In the genomic region with DNA sequence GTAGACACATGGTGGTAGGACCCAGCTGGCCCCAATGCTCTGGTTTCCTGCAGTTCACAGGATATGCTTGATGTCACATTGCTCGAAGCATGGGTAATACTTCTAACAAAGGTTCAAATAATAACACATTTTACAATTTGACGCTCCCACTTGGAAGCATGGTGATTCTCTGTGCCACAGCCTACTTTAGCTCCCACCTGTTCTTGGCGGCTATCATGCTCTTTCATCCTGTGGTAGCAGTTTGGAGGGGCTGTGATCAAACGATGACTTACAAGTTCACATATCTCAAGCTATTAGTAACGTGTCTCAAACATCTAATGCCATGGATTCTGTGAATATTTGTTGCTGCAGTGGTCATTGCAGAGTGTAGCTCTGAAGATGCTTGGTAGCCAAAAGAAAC, we compare ENCODE assay signal across 11 mouse cellular contexts.
DNase-seq lines count a peak whose midpoint lies in the region; ATAC-seq lines count a peak whose summit lies in the region.
"Had no signal": no experiment of that assay in that cellular context is flagged by ENCODE, and none has a peak within 500 bp of the region (broad histone marks: within the 10 kb centered on the region; RNA-seq: fewer than 3 reads in every experiment).

No protein-coding gene starts in this region.

- peaks cover 68% of the 10 kb centered on the region for H3K4me1 ChIP-seq in kidney, embryonic 16.5 days (ENCODE audit: insufficient read depth, low read length)
- peaks cover 45% of the 10 kb centered on the region for H3K4me1 ChIP-seq in brown adipose tissue, adult 24 weeks (ENCODE audit: control insufficient read depth, insufficient read depth, insufficient read length, low read length)
- peaks cover 95% of the 10 kb centered on the region for H3K4me1 ChIP-seq in limb, embryonic 13.5 days

- H3K27me3 ChIP-seq in kidney, embryonic 16.5 days (ENCODE audit: insufficient read depth, low read length) = no peaks in the 10 kb centered on the region
- H3K27me3 ChIP-seq in limb, embryonic 13.5 days = no peaks in the 10 kb centered on the region
- H3K27me3 ChIP-seq: forebrain, embryonic 15.5 days had no signal

- ATAC-seq in kidney, embryonic 16.5 days (ENCODE audit: low FRiP score, low TSS enrichment) = no peak
- ATAC-seq in CD4-positive, CD25-positive, alpha-beta regulatory T cell, adult 4 months = peak; percentile 36
- ATAC-seq in limb, embryonic 13.5 days (ENCODE audit: low FRiP score, low read depth) = no peak
- ATAC-seq: forebrain, embryonic 15.5 days had no signal

- 0 out of 2 replicates have a peak, but pooled peaks cover 6% of the 10 kb centered on the region for H3K36me3 ChIP-seq in kidney, embryonic 16.5 days (ENCODE audit: insufficient read depth, low read length)
- H3K36me3 ChIP-seq in limb, embryonic 13.5 days = peaks cover 14% of the 10 kb centered on the region
- H3K36me3 ChIP-seq: forebrain, embryonic 15.5 days had no signal

- no peak overlapping the region for H3K4me3 ChIP-seq in kidney, embryonic 16.5 days (ENCODE audit: low read length)
- no peak overlapping the region for H3K4me3 ChIP-seq in brown adipose tissue, adult 24 weeks (ENCODE audit: insufficient read depth, low read depth, low read length)
- H3K4me3 ChIP-seq in limb, embryonic 13.5 days = peak overlapping the region; percentile 36
- H3K4me3 ChIP-seq: forebrain, embryonic 15.5 days; left cerebral cortex, adult 2 months had no signal

- DNase-seq in kidney, adult 8-10 months = no peak
- no peak for DNase-seq in layer of hippocampus, adult 9-11 months
- DNase-seq in yolk sac, embryonic 10.5 days (ENCODE audit: low spot score) = no peak
- DNase-seq: gastrocnemius, postnatal 36 days; kidney, adult 11 months had no signal

- peak overlapping the region; percentile 63 for H3K4me2 ChIP-seq in kidney, embryonic 16.5 days (replicated peaks; ENCODE audit: low read depth, low read length)
- H3K4me2 ChIP-seq in limb, embryonic 13.5 days (replicated peaks) = peak overlapping the region; percentile 70
- H3K4me2 ChIP-seq: forebrain, embryonic 15.5 days had no signal

- peak overlapping the region; percentile 91 for H3K27ac ChIP-seq in kidney, embryonic 16.5 days (ENCODE audit: low read length)
- H3K27ac ChIP-seq in brown adipose tissue, adult 24 weeks (replicated peaks; ENCODE audit: low read depth, low read length) = peak overlapping the region; percentile 54
- H3K27ac ChIP-seq in limb, embryonic 13.5 days = 0 out of 2 replicates have a peak overlapping the region, but pooled peaks have one; percentile 85
- H3K27ac ChIP-seq: forebrain, embryonic 15.5 days had no signal

- no peak overlapping the region for H3K9ac ChIP-seq in kidney, embryonic 16.5 days (replicated peaks; ENCODE audit: low read length)
- H3K9ac ChIP-seq in limb, embryonic 13.5 days = peak overlapping the region; percentile 1; the same call in 1 of the 2 replicates
- H3K9ac ChIP-seq: forebrain, embryonic 15.5 days had no signal

- H3K9me3 ChIP-seq in kidney, embryonic 16.5 days (ENCODE audit: low read length) = no peaks in the 10 kb centered on the region
- no peaks in the 10 kb centered on the region for H3K9me3 ChIP-seq in limb, embryonic 13.5 days
- H3K9me3 ChIP-seq: forebrain, embryonic 15.5 days had no signal

- 31% methylated on average over 5 of the region's 5 CpGs for WGBS in kidney, embryonic 16.5 days
- 35% methylated on average over 5 of the region's 5 CpGs for WGBS in limb, embryonic 13.5 days
